8 mouse cellular contexts compared by ENCODE assay signal in genomic region chr6:125096597-125097345, GRCm38 (mm10). TPM values are rescaled to one million over a fixed set of nuclear protein-coding genes. Genes with fewer than 3 reads are reported as not detected.
DNase-seq lines count a peak whose midpoint lies in the region; TF ChIP-seq lines count a peak whose summit lies in the region.

No protein-coding gene starts in this region.

- peak overlapping the region; percentile 95 for H3K4me3 ChIP-seq in E14TG2a.4 (replicated peaks; ENCODE audit: low read length)
- H3K4me3 ChIP-seq in embryonic fibroblast, embryonic 13.5 days (ENCODE audit: insufficient read depth, low read length), result peak overlapping the region; percentile 99

- H3K4me1 ChIP-seq in E14TG2a.4 (replicated peaks; ENCODE audit: low read depth, low read length), result peaks cover 76% of the 10 kb centered on the region
- peaks cover 12% of the 10 kb centered on the region for H3K4me1 ChIP-seq in embryonic fibroblast, embryonic 13.5 days (ENCODE audit: control insufficient read depth, insufficient read depth, low read length)

- DNase-seq in adrenal gland, postnatal 10 days, result peak; percentile 82
- DNase-seq in heart, postnatal 10 days, result peak; percentile 77 to 78
- peak; percentile 80 to 90 for DNase-seq in kidney, postnatal 4 days
- DNase-seq in lung, postnatal 36 days, result peak; percentile 66
- peak; percentile 41 for DNase-seq in right cerebral cortex, adult 18-20 months
- peak; percentile 35 to 57 for DNase-seq in urinary bladder, postnatal 36 days (ENCODE audit: low spot score in 2 of 2)

- peaks cover 47% of the 10 kb centered on the region for H3K36me3 ChIP-seq in E14TG2a.4 (ENCODE audit: insufficient read depth, low read length)

- peak; percentile 46; the same call in 1 of the 2 replicates for TF ChIP-seq POLR2A in embryonic fibroblast, embryonic 13.5 days (IDR thresholded peaks at IDR 0.05; ENCODE audit: low read depth, low read length)

- TF ChIP-seq CTCF in E14TG2a.4 (conservative IDR thresholded peaks at IDR 0.05; ENCODE audit: low read length), result no peak
- TF ChIP-seq CTCF in embryonic fibroblast, embryonic 13.5 days (IDR thresholded peaks at IDR 0.05; ENCODE audit: borderline replicate concordance, insufficient read depth, low read length), result no peak

- H3K27me3 ChIP-seq in E14TG2a.4 (ENCODE audit: insufficient read depth, low read length), result no peaks in the 10 kb centered on the region

- intact Hi-C loops in heart, postnatal 10 days (cut with DNase I), result loop anchor here (2.0 to 5.0 kb wide), 2 partner anchors 34 to 96 kb away; partner anchors contain the start of genes Mrpl51, Ncapd2 and Nop2

- H3K9me3 ChIP-seq in E14TG2a.4 (ENCODE audit: low read length), result no peaks in the 10 kb centered on the region

- H3K27ac ChIP-seq in embryonic fibroblast, embryonic 13.5 days (ENCODE audit: insufficient read depth, low read length), result no peak overlapping the region

RNA-seq across cellular contexts. Expression of gene Chd4, which starts 1.0 kb away (rescaled TPM):
- 100 to 1,000 TPM; 156 to 198 TPM for total RNA-seq in adrenal gland, postnatal 10 days (2021)
- 156 and 178 TPM in 2 replicates for polyA plus RNA-seq in embryonic fibroblast, embryonic 13.5 days (2011; ENCODE audit: insufficient read length, low read depth, missing spikeins)
- total RNA-seq in heart, postnatal 10 days (2021), result 100 to 1,000 TPM; 170 to 183 TPM

RNA-seq across cellular contexts. Expression of gene Lpar5, which starts 29.1 kb away (rescaled TPM):
- total RNA-seq in adrenal gland, postnatal 10 days (2021), result 1 to 10 TPM in 1 of 2 experiments, under 1 TPM in 1; 0.90 to 1.4 TPM
- polyA plus RNA-seq in embryonic fibroblast, embryonic 13.5 days (2011; ENCODE audit: insufficient read length, low read depth, missing spikeins), result not detected in 2 replicates
- under 1 TPM; 0.37 to 0.53 TPM for total RNA-seq in heart, postnatal 10 days (2021)

RNA-seq across cellular contexts. Expression of gene Nop2, which starts 34.9 kb away (rescaled TPM):
- total RNA-seq in adrenal gland, postnatal 10 days (2021), result 10 to 100 TPM; 36.7 to 42.2 TPM
- 35.9 and 41.6 TPM in 2 replicates for polyA plus RNA-seq in embryonic fibroblast, embryonic 13.5 days (2011; ENCODE audit: insufficient read length, low read depth, missing spikeins)
- total RNA-seq in heart, postnatal 10 days (2021), result 10 to 100 TPM; 23.7 to 25.3 TPM

RNA-seq across cellular contexts. Expression of gene Acrbp, which starts 47.3 kb away (rescaled TPM):
- total RNA-seq in adrenal gland, postnatal 10 days (2021), result 1 to 10 TPM; 4.6 to 7.5 TPM
- 2.5 and 5.4 TPM in 2 replicates for polyA plus RNA-seq in embryonic fibroblast, embryonic 13.5 days (2011; ENCODE audit: insufficient read length, low read depth, missing spikeins)
- total RNA-seq in heart, postnatal 10 days (2021), result 1 to 10 TPM; 2.1 to 2.8 TPM

RNA-seq across cellular contexts. Expression of gene Iffo1, which starts 48.3 kb away (rescaled TPM):
- total RNA-seq in adrenal gland, postnatal 10 days (2021), result 10 to 100 TPM; 16.7 to 30.1 TPM
- polyA plus RNA-seq in embryonic fibroblast, embryonic 13.5 days (2011; ENCODE audit: insufficient read length, low read depth, missing spikeins), result 10.4 and 12.0 TPM in 2 replicates
- total RNA-seq in heart, postnatal 10 days (2021), result 10 to 100 TPM; 13.0 to 17.8 TPM
